Comparison of ENCODE assay signal across 24 mouse cellular contexts in genomic region chr3:52670628-52671028, GRCm38 (mm10).
DNase-seq lines count a peak whose midpoint lies in the region; ATAC-seq lines count a peak whose summit lies in the region.
"Had no signal": no experiment of that assay in that cellular context is flagged by ENCODE, and none has a peak within 500 bp of the region (broad histone marks: within the 10 kb centered on the region; RNA-seq: fewer than 3 reads in every experiment).

No protein-coding gene starts in this region.

- DNase-seq in CD4-positive helper T cell, adult 2 months (ENCODE audit: low read depth, low spot score): peak; percentile 71
- peak; percentile 85 for DNase-seq in induced T-regulatory cell, adult 2 months (ENCODE audit: low read depth)
- DNase-seq in cerebellum, postnatal 4 days (ENCODE audit: low spot score in 2 of 2): no peak
- DNase-seq in cerebellum, postnatal 36 days: no peak
- DNase-seq: adrenal gland, adult 2 months; adrenal gland, postnatal 25 days; cerebellum, adult 11-12 months; cerebellum, adult 8-10 months; cerebellum, postnatal 10 days; forebrain, postnatal 0 days; gastrocnemius, adult 2 months; gastrocnemius, postnatal 25 days; heart, adult 2 months; kidney, adult 2 months had no signal

- WGBS in hindbrain, embryonic 12.5 days: 98% methylated on average over 8 of the region's 8 CpGs

- no peaks in the 10 kb centered on the region for H3K9me3 ChIP-seq in hindbrain, embryonic 12.5 days (replicated peaks)
- H3K9me3 ChIP-seq: embryonic facial prominence, embryonic 12.5 days; embryonic facial prominence, embryonic 15.5 days; heart, embryonic 10.5 days; heart, embryonic 13.5 days; hindbrain, embryonic 13.5 days had no signal

- H3K27ac ChIP-seq in hindbrain, embryonic 12.5 days: no peak overlapping the region
- H3K27ac ChIP-seq: embryonic facial prominence, embryonic 12.5 days; embryonic facial prominence, embryonic 15.5 days; gastrocnemius, adult 2 months; heart, adult 2 months; heart, embryonic 10.5 days; heart, embryonic 13.5 days; hindbrain, embryonic 13.5 days had no signal

- H3K27me3 ChIP-seq in hindbrain, embryonic 12.5 days: peaks cover 35% of the 10 kb centered on the region
- H3K27me3 ChIP-seq: embryonic facial prominence, embryonic 15.5 days; heart, embryonic 13.5 days had no signal

- ATAC-seq in CD4-positive, CD25-positive, alpha-beta regulatory T cell, adult 4 months: peak; percentile 90
- no peak for ATAC-seq in hindbrain, embryonic 12.5 days (ENCODE audit: low FRiP score)
- ATAC-seq: forebrain, embryonic 14.5 days; forebrain, postnatal 0 days; hindbrain, embryonic 16.5 days; intestine, postnatal 0 days had no signal

- no peak overlapping the region for H3K4me3 ChIP-seq in hindbrain, embryonic 12.5 days
- H3K4me3 ChIP-seq: embryonic facial prominence, embryonic 12.5 days; embryonic facial prominence, embryonic 15.5 days; gastrocnemius, adult 2 months; heart, adult 2 months; heart, embryonic 10.5 days; heart, embryonic 13.5 days; hindbrain, embryonic 13.5 days had no signal

- no peak overlapping the region for H3K4me2 ChIP-seq in hindbrain, embryonic 12.5 days (replicated peaks)
- H3K4me2 ChIP-seq: embryonic facial prominence, embryonic 12.5 days; embryonic facial prominence, embryonic 15.5 days; heart, embryonic 13.5 days; hindbrain, embryonic 13.5 days had no signal

- no peak overlapping the region for H3K9ac ChIP-seq in hindbrain, embryonic 12.5 days
- H3K9ac ChIP-seq: embryonic facial prominence, embryonic 12.5 days; embryonic facial prominence, embryonic 15.5 days; forebrain, postnatal 0 days; heart, embryonic 13.5 days; hindbrain, embryonic 13.5 days had no signal

- H3K4me1 ChIP-seq in hindbrain, embryonic 12.5 days: peaks cover 6% of the 10 kb centered on the region
- H3K4me1 ChIP-seq: embryonic facial prominence, embryonic 15.5 days; heart, embryonic 10.5 days; heart, embryonic 13.5 days had no signal

- no peaks in the 10 kb centered on the region for H3K36me3 ChIP-seq in hindbrain, embryonic 12.5 days
- H3K36me3 ChIP-seq: embryonic facial prominence, embryonic 12.5 days; embryonic facial prominence, embryonic 15.5 days; heart, embryonic 10.5 days; heart, embryonic 13.5 days; hindbrain, embryonic 13.5 days had no signal

Comparison
In these comparisons a context has a peak if more than half of its experiments do, and no peak if none do; other contexts are left out.
1. DNase-seq: peak in CD4-positive helper T cell, adult 2 months (single experiment) and induced T-regulatory cell, adult 2 months (single experiment); none in cerebellum, postnatal 4 days (0 of 2) and cerebellum, postnatal 36 days (0 of 2).